Mouse (Mus musculus): ENCODE data around the gene Grb2.

Gene Grb2

DNA sequence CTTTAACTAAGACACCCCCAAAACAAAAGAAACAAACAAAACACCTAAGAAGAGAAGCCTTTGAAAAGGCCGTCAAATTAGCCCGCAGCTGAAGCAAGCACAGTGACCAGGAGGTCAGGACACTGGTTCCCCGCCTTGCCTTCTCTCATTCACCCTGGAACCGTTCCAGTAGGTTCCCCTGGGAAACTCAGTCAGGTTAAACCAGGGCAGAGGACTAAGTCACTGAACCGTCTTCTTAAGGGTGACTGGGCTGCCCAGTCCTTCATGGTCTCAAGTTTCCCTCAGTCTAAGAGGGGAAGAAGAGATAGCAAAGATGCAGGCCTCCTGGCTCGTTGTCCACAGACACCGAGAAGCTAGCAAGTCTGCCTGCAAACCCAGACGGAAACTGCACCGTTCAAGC lies 82.5 kb downstream of the Grb2 start:
- DNase-seq, result no peak

- no peak for DNase-seq
Measured at GRCm38 (mm10) chr11:115623487-115624070, 84.8 kb downstream of the Grb2 start.

GRCm38 (mm10) chr11:115619949-115620348 lies 88.4 kb downstream of the Grb2 start:
- no peak for DNase-seq

GRCm38 (mm10) chr11:115618732-115619516 lies 89.5 kb downstream of the Grb2 start:
- DNase-seq, result no peak

GRCm38 (mm10) chr11:115618001-115618400 lies 90.4 kb downstream of the Grb2 start:
- DNase-seq, result no peak

DNA sequence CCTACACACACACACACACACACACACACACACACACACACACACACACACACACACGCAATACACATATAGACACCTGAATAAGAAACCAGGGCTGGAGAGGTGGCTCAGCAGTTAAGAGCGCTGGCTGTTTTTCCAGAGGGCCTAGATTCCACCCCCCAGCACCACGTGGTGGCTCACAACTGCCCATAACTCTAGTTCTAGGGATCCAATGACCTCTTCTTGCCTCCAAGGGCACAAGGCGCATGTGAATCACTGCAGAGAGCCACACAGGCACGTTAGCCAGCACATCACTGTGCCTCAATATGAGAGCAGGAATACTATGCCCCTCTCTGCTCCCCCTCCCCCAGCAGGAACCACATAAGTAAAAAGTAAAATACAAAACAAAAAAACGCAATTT lies 91.5 kb downstream of the Grb2 start:
- no peak for DNase-seq

- DNase-seq, result no peak
Measured at GRCm38 (mm10) chr11:115616371-115616770, 92.0 kb downstream of the Grb2 start.

- DNase-seq, result no peak
Measured at GRCm38 (mm10) chr11:115615875-115616274, 92.5 kb downstream of the Grb2 start.

- DNase-seq, result no peak
Measured at GRCm38 (mm10) chr11:115615108-115615825, 93.1 kb downstream of the Grb2 start.

DNA sequence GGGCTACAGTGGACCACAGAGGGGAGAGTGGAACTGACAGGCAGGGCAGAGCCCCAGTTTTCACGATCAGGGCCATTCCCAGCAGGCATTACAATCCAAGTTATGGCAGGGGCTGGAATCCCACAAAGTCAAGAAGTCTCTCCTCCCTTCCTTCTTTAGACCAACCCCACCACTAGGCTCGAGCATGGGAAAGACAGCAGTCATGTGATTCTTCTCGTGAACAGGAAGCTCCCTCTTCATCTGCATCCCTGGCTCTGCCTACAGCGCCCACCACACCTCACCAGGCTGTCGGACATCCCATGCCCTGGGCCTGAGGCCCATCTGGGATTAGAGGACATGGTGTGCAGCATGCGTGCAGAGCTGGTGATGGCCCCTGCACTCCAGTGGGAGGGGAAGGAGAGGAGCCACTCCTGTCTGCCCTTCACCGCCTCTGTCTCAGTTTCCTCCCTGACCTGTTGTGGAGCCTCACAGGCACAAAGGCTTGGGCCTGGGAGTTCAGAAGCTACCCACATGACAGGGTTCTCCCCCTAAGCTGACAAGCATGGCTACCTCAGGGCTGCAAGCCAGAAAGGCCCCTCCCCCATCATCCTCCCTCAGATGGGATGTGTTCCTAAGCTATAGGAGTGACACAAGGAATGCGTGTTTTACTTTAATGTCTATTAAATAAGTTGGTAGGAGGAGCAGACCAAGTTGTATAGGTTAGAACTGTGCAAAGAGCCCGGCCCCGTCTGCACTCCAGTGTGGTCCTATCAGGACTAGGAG lies 93.9 kb downstream of the Grb2 start:
- no peak for DNase-seq

GRCm38 (mm10) chr11:115613138-115613945 lies 95.1 kb downstream of the Grb2 start:
- DNase-seq, result peak in 1 of 2 experiments; percentile 58

GRCm38 (mm10) chr11:115612410-115613137 lies 95.8 kb downstream of the Grb2 start, which contains the start of gene Mif4gd:
Gene Mif4gd, minus strand, starts transcription at chr11:115612969.
- DNase-seq, result peak; percentile 99

DNA sequence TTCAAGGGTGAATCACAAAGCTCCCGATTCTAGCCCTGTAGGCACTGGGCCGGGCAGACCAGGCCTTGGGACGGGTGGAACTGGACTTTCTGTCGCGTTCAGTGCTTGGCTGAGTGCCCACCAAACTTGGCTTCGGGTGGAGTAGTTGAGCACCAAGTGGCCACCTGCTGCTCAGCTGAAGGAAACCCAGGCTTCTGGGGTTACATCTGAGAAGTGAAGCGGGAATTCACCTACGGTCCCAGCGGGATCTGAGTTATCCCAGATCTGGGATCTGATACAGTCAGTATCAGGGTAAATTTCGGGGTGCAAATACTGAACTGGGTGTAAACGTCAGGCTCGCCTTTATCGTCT lies 96.4 kb downstream of the Grb2 start:
- DNase-seq, result peak in 1 of 2 experiments; percentile 40

GRCm38 (mm10) chr11:115611173-115611572 lies 97.2 kb downstream of the Grb2 start:
- no peak for DNase-seq

- DNase-seq, result no peak
Measured at GRCm38 (mm10) chr11:115609576-115609975, 98.8 kb downstream of the Grb2 start.

DNA sequence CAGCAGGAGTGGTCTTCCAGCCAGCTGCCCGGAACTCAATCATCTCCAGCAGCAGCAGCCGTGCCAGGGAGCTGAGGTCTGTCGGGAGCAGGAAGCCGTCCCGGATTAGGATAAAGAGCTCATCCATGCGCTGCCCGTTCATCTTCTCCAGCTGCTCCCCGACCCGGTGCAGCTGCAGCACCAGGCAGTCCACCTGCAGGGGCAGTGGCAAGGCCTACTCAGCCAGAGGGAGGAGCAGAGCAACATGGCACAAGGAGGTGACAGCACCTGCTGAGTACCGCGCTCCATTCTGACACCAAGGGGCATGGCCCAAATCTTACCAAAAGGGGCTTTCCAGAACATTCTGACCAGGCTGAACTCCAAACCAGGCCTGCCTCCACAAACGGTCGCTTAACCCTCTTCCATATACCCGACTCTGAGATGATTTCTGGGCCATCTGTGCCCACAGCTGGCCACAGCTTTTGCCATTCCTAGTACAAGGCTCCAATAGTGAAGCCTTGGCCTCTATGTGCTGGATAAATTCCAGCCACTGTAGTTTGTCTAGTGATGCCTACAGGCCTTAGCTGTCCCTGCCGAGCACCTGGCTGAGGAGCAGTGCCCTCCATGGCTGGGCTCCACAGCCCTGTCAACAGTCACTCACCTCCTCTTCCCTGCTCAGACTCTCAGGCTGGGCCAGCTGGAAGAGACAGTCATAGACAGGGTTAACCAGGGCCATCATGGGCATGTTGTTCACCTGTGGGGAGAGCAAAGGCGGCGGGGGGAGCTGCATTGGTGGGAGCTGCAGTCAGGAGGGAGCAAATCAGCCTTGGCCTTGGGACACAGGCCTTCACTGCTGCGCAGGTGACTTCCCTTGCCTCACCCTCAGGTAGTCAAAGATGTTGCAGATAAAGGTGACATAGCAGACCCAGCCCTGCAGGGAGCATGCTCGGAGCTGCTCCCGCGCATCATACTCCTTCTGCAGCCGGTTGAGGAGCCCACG lies 99.7 kb downstream of the Grb2 start:
- DNase-seq, result no peak

DNA sequence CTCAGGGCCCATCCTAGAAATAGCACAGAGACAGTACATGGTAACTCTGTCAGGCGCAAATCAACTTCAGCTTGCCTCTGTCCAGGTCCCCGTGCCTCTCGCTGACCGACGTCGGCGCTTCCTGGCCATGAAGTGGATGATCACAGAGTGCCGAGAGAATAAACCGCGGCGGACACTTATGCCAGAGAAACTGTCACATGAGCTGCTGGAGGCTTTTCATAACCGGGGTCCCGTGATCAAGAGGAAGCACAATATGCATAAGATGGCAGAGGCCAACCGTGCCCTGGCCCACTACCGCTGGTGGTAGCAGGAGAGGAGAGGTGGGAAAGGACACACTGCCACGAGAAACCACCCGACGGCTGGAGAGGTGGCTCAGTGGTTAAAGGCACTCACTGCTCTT lies 101.7 kb downstream of the Grb2 start:
- no peak for DNase-seq

- no peak for DNase-seq
Measured at GRCm38 (mm10) chr11:115604304-115604696, 104.1 kb downstream of the Grb2 start.

- DNase-seq, result peak; percentile 95 to 98
Measured at GRCm38 (mm10) chr11:115603476-115604303, 104.7 kb downstream of the Grb2 start, which contains the start of the genes Mrps7 and Gga3. Gene Mrps7, plus strand, starts transcription at chr11:115603925. Gene Gga3, minus strand, starts transcription at chr11:115604051.

All from B cell, adult 2 months (primary cell).